Mouse (Mus musculus): ENCODE results near the gene Adck2. TPM values are rescaled to one million over a fixed set of nuclear protein-coding genes. Genes with fewer than 3 reads are reported as not detected.

Adck2 gene
- polyA plus RNA-seq, 1 experiment = 15.2 TPM

GRCm38 (mm10) chr6:39538227-39538626, 35.4 kb upstream of the Adck2 start:
- no peak overlapping the region for H3K4me3 ChIP-seq (replicated peaks; ENCODE audit: control insufficient read depth, low read depth, low read length)
- H3K4me1 ChIP-seq (ENCODE audit: control insufficient read depth, insufficient read depth, low read length) = peaks cover 3% of the 10 kb centered on the region; the same call in 1 of the 2 replicates
- no peak for TF ChIP-seq CTCF (IDR thresholded peaks at IDR 0.05; ENCODE audit: control insufficient read depth, insufficient read depth, low read length)
- TF ChIP-seq POLR2A (IDR thresholded peaks at IDR 0.05; ENCODE audit: borderline replicate concordance, control insufficient read depth, low read depth, low read length) = no peak
- 7% methylated on average over 8 of the region's 8 CpGs for WGBS
- peak overlapping the region; percentile 41; the same call in 1 of the 2 replicates for H3K27ac ChIP-seq (ENCODE audit: control insufficient read depth, insufficient read depth, low read depth, low read length, poor library complexity)

- no peak overlapping the region for H3K4me3 ChIP-seq (replicated peaks; ENCODE audit: control insufficient read depth, low read depth, low read length)
- H3K27ac ChIP-seq (ENCODE audit: control insufficient read depth, insufficient read depth, low read depth, low read length, poor library complexity) = no peak overlapping the region
- no peak for TF ChIP-seq CTCF (IDR thresholded peaks at IDR 0.05; ENCODE audit: control insufficient read depth, insufficient read depth, low read length)
- no peak for TF ChIP-seq POLR2A (IDR thresholded peaks at IDR 0.05; ENCODE audit: borderline replicate concordance, control insufficient read depth, low read depth, low read length)
- peaks cover 3% of the 10 kb centered on the region; the same call in 1 of the 2 replicates for H3K4me1 ChIP-seq (ENCODE audit: control insufficient read depth, insufficient read depth, low read length)
- WGBS = 33% methylated on average over 7 of the region's 7 CpGs
These were observed 34.0 kb upstream of the Adck2 start for GRCm38 (mm10) chr6:39539679-39540155.

GRCm38 (mm10) chr6:39540563-39540962, 33.1 kb upstream of the Adck2 start:
- Histone ChIP-seq H3K4me3 (replicated peaks; ENCODE audit: control insufficient read depth, low read depth, low read length) (no peak overlapping the region), H3K4me1 (ENCODE audit: control insufficient read depth, insufficient read depth, low read length) (peaks cover 3% of the 10 kb centered on the region; the same call in 1 of the 2 replicates), H3K27ac (ENCODE audit: control insufficient read depth, insufficient read depth, low read depth, low read length, poor library complexity) (no peak overlapping the region)
- TF ChIP-seq POLR2A (IDR thresholded peaks at IDR 0.05; ENCODE audit: borderline replicate concordance, control insufficient read depth, low read depth, low read length) (no peak), CTCF (IDR thresholded peaks at IDR 0.05; ENCODE audit: control insufficient read depth, insufficient read depth, low read length) (no peak)
- WGBS = 55% methylated on average over 2 of the region's 2 CpGs

GRCm38 (mm10) chr6:39542631-39543597, 30.8 kb upstream of the Adck2 start:
- H3K4me1 ChIP-seq (ENCODE audit: control insufficient read depth, insufficient read depth, low read length) = peaks cover 3% of the 10 kb centered on the region; the same call in 1 of the 2 replicates
- no peak overlapping the region for H3K4me3 ChIP-seq (replicated peaks; ENCODE audit: control insufficient read depth, low read depth, low read length)
- WGBS = 45% methylated on average over 15 of the region's 15 CpGs
- no peak overlapping the region for H3K27ac ChIP-seq (ENCODE audit: control insufficient read depth, insufficient read depth, low read depth, low read length, poor library complexity)
- TF ChIP-seq POLR2A (IDR thresholded peaks at IDR 0.05; ENCODE audit: borderline replicate concordance, control insufficient read depth, low read depth, low read length) (no peak), CTCF (IDR thresholded peaks at IDR 0.05; ENCODE audit: control insufficient read depth, insufficient read depth, low read length) (no peak)

GRCm38 (mm10) chr6:39543769-39544420, 29.8 kb upstream of the Adck2 start:
- 73% methylated on average over 15 of the region's 15 CpGs for WGBS
- Histone ChIP-seq H3K4me1 (ENCODE audit: control insufficient read depth, insufficient read depth, low read length) (no peaks in the 10 kb centered on the region; the same call in 1 of the 2 replicates), H3K4me3 (replicated peaks; ENCODE audit: control insufficient read depth, low read depth, low read length) (no peak overlapping the region), H3K27ac (ENCODE audit: control insufficient read depth, insufficient read depth, low read depth, low read length, poor library complexity) (no peak overlapping the region)
- TF ChIP-seq POLR2A (IDR thresholded peaks at IDR 0.05; ENCODE audit: borderline replicate concordance, control insufficient read depth, low read depth, low read length) (no peak), CTCF (IDR thresholded peaks at IDR 0.05; ENCODE audit: control insufficient read depth, insufficient read depth, low read length) (no peak)

GRCm38 (mm10) chr6:39545474-39545873, 28.2 kb upstream of the Adck2 start:
- TF ChIP-seq CTCF (IDR thresholded peaks at IDR 0.05; ENCODE audit: control insufficient read depth, insufficient read depth, low read length) = no peak
- WGBS = 88% methylated on average over 7 of the region's 7 CpGs

GRCm38 (mm10) chr6:39548030-39548429, 25.6 kb upstream of the Adck2 start:
- no peak for TF ChIP-seq CTCF (IDR thresholded peaks at IDR 0.05; ENCODE audit: control insufficient read depth, insufficient read depth, low read length)
- TF ChIP-seq POLR2A (IDR thresholded peaks at IDR 0.05; ENCODE audit: borderline replicate concordance, control insufficient read depth, low read depth, low read length) = no peak
- Histone ChIP-seq H3K27ac (ENCODE audit: control insufficient read depth, insufficient read depth, low read depth, low read length, poor library complexity) (no peak overlapping the region), H3K4me3 (replicated peaks; ENCODE audit: control insufficient read depth, low read depth, low read length) (no peak overlapping the region), H3K4me1 (ENCODE audit: control insufficient read depth, insufficient read depth, low read length) (no peaks in the 10 kb centered on the region)
- 81% methylated on average over 5 of the region's 5 CpGs for WGBS

More at GRCm38 (mm10) chr6:39545474-39545873, 28.2 kb upstream of the Adck2 start:
- H3K4me3 ChIP-seq (replicated peaks; ENCODE audit: control insufficient read depth, low read depth, low read length) = no peak overlapping the region
- H3K4me1 ChIP-seq (ENCODE audit: control insufficient read depth, insufficient read depth, low read length) = no peaks in the 10 kb centered on the region
- no peak overlapping the region for H3K27ac ChIP-seq (ENCODE audit: control insufficient read depth, insufficient read depth, low read depth, low read length, poor library complexity)

All from bone marrow, adult 2 months (tissue).